Comparison of ENCODE assay signal across 13 mouse cellular contexts in genomic region chr6:67566270-67566669, GRCm38 (mm10). TPM values are rescaled to one million over a fixed set of nuclear protein-coding genes. Genes with fewer than 3 reads are reported as not detected.
"Had no signal": no experiment of that assay in that cellular context is flagged by ENCODE, and none has a peak within 500 bp of the region (broad histone marks: within the 10 kb centered on the region; RNA-seq: fewer than 3 reads in every experiment).

No protein-coding gene starts in this region.

- ATAC-seq: midbrain, embryonic 13.5 days; midbrain, embryonic 16.5 days had no signal

- DNase-seq: kidney, adult 11 months; kidney, adult 8-10 months; kidney, postnatal 10 days; kidney, postnatal 36 days; liver, embryonic 13.5 days; lung, adult 2 months; lung, postnatal 14 days; lung, postnatal 4 days; thymus, adult 2 months had no signal

RNA-seq across cellular contexts. Expression of gene Tacstd2, which starts 30.7 kb away (rescaled TPM):
- total RNA-seq: left cerebral cortex, adult 2 months; liver, adult 2 months had no signal
